Mouse (Mus musculus) megakaryocyte, embryonic 14.5 days (primary cell): ENCODE results near the gene Pkig. TPM values are rescaled to one million over a fixed set of nuclear protein-coding genes. Genes with fewer than 3 reads are reported as not detected.
"Not testable (repeated sequence)": the region's sequence is repeated elsewhere in the genome, so short reads cannot be mapped to it uniquely, and the experiment has no call there.

Experiments
- H3K27me3 ChIP-seq: replicated peaks from 2 replicates; pipeline ENCODE3; 2012; ENCODE audit warnings: inconsistent platforms
- H3K36me3 ChIP-seq: replicated peaks from 2 replicates; pipeline ENCODE3; 2012; ENCODE audit warnings: low read length, inconsistent platforms, mixed read lengths
- H3K4me1 ChIP-seq: 2 replicates; pipeline ENCODE4 v1.6.1; 2012; ENCODE audit warnings: inconsistent platforms
- H3K4me3 ChIP-seq: replicated peaks from 2 replicates; pipeline ENCODE3; 2012; ENCODE audit warnings: moderate library complexity, mild to moderate bottlenecking, inconsistent platforms
- H3K9me3 ChIP-seq: 2 replicates; pipeline ENCODE4 v1.6.1; 2012; ENCODE audit warnings: inconsistent platforms
- FLI1 ChIP-seq: IDR thresholded peaks from 2 replicates; pipeline ENCODE4 v1.6.1; 2012; ENCODE audit warnings: low read length, inconsistent platforms, mixed read lengths
- GATA1 ChIP-seq: IDR thresholded peaks from 3 replicates; pipeline ENCODE4 v1.6.1; 2012; ENCODE audit warnings: mixed read lengths, low read length, inconsistent platforms, borderline replicate concordance
- polyA plus RNA-seq: library from polyadenylated mRNA; stranded (reverse); fragments of >175 nt; gene quantifications from 2 replicates; pipeline ENCODE4 v1.2.3, GENCODE M21; 2012; ENCODE audit warnings: low replicate concordance; ENCODE audit not compliant: insufficient read depth

Gene Pkig
- polyA plus RNA-seq, 1 experiment, result 348 TPM

- no peak for TF ChIP-seq GATA1
- no peak overlapping the region for H3K4me3 ChIP-seq
- no peaks in the 10 kb centered on the region for H3K9me3 ChIP-seq
- peaks cover 12% of the 10 kb centered on the region for H3K4me1 ChIP-seq
- peaks cover 98% of the 10 kb centered on the region for H3K36me3 ChIP-seq
- no peaks in the 10 kb centered on the region for H3K27me3 ChIP-seq
These were observed 40.3 kb upstream of the Pkig start for GRCm38 (mm10) chr2:163617874-163618273.

GRCm38 (mm10) chr2:163620451-163620850 is 37.7 kb upstream of the Pkig start:
- H3K9me3 ChIP-seq, result no peaks in the 10 kb centered on the region
- no peak overlapping the region for H3K4me3 ChIP-seq
- no peak for TF ChIP-seq FLI1
- TF ChIP-seq GATA1, result no peak
- peaks cover 13% of the 10 kb centered on the region for H3K4me1 ChIP-seq
- no peaks in the 10 kb centered on the region for H3K27me3 ChIP-seq
- H3K36me3 ChIP-seq, result peaks cover 98% of the 10 kb centered on the region

- H3K9me3 ChIP-seq, H3K4me3 ChIP-seq, H3K27me3 ChIP-seq: not testable (repeated sequence)
- peaks cover 16% of the 10 kb centered on the region for H3K4me1 ChIP-seq
- peaks cover 98% of the 10 kb centered on the region for H3K36me3 ChIP-seq
These were observed 36.8 kb upstream of the Pkig start for GRCm38 (mm10) chr2:163621401-163621800.

GRCm38 (mm10) chr2:163631223-163631622 is 27.0 kb upstream of the Pkig start:
- Histone ChIP-seq H3K36me3 (peaks cover 96% of the 10 kb centered on the region), H3K4me1 (peaks cover 22% of the 10 kb centered on the region), H3K27me3 (no peaks in the 10 kb centered on the region), H3K9me3 (no peaks in the 10 kb centered on the region), H3K4me3 (no peak overlapping the region)
- TF ChIP-seq GATA1 (no peak), FLI1 (no peak)

- TF ChIP-seq GATA1, result no peak
- no peak for TF ChIP-seq FLI1
- peaks cover 27% of the 10 kb centered on the region for H3K4me1 ChIP-seq
- no peak overlapping the region for H3K4me3 ChIP-seq
- peaks cover 96% of the 10 kb centered on the region for H3K36me3 ChIP-seq
- H3K27me3 ChIP-seq, result no peaks in the 10 kb centered on the region
- no peaks in the 10 kb centered on the region for H3K9me3 ChIP-seq
These were observed 26.5 kb upstream of the Pkig start for GRCm38 (mm10) chr2:163631715-163632114.

GRCm38 (mm10) chr2:163634211-163634610 is 24.0 kb upstream of the Pkig start:
- TF ChIP-seq FLI1 (no peak), GATA1 (no peak)
- no peaks in the 10 kb centered on the region for H3K9me3 ChIP-seq
- no peaks in the 10 kb centered on the region for H3K27me3 ChIP-seq
- peaks cover 48% of the 10 kb centered on the region for H3K4me1 ChIP-seq
- peaks cover 95% of the 10 kb centered on the region for H3K36me3 ChIP-seq
- no peak overlapping the region for H3K4me3 ChIP-seq

GRCm38 (mm10) chr2:163636057-163636456 is 22.1 kb upstream of the Pkig start:
- H3K9me3 ChIP-seq, result no peaks in the 10 kb centered on the region
- peaks cover 67% of the 10 kb centered on the region for H3K4me1 ChIP-seq
- H3K4me3 ChIP-seq, result no peak overlapping the region
- no peaks in the 10 kb centered on the region for H3K27me3 ChIP-seq
- no peak for TF ChIP-seq FLI1
- no peak for TF ChIP-seq GATA1
- H3K36me3 ChIP-seq, result peaks cover 92% of the 10 kb centered on the region

- H3K36me3 ChIP-seq, result peaks cover 77% of the 10 kb centered on the region
- H3K4me3 ChIP-seq, result peak overlapping the region; percentile 62
- no peaks in the 10 kb centered on the region for H3K27me3 ChIP-seq
- TF ChIP-seq FLI1 (no peak), GATA1 (no peak)
- no peaks in the 10 kb centered on the region for H3K9me3 ChIP-seq
- peaks cover 84% of the 10 kb centered on the region for H3K4me1 ChIP-seq
These were observed 20.4 kb upstream of the Pkig start for GRCm38 (mm10) chr2:163637655-163638266.

GRCm38 (mm10) chr2:163640493-163640892 is 17.7 kb upstream of the Pkig start:
- Histone ChIP-seq H3K9me3 (no peaks in the 10 kb centered on the region), H3K4me1 (peaks cover 80% of the 10 kb centered on the region), H3K27me3 (no peaks in the 10 kb centered on the region), H3K36me3 (peaks cover 59% of the 10 kb centered on the region), H3K4me3 (peak overlapping the region; percentile 80)
- TF ChIP-seq FLI1, result no peak
- TF ChIP-seq GATA1, result no peak

- peaks cover 77% of the 10 kb centered on the region for H3K4me1 ChIP-seq
- H3K27me3 ChIP-seq, result no peaks in the 10 kb centered on the region
- H3K4me3 ChIP-seq, result peak overlapping the region; percentile 85
- TF ChIP-seq FLI1, result no peak
- TF ChIP-seq GATA1, result no peak
- H3K9me3 ChIP-seq, result no peaks in the 10 kb centered on the region
- H3K36me3 ChIP-seq, result peaks cover 47% of the 10 kb centered on the region
These were observed 16.5 kb upstream of the Pkig start for GRCm38 (mm10) chr2:163641681-163642080.
